Mouse (Mus musculus) lung, embryonic 16.5 days (tissue): ENCODE measurements at regions not wholly inside any gene's neighbourhood (a gene's known extent, or its start where the extent isn't known, plus 50 kb on each side); places are given as distances from the start of the nearest gene placed in this dataset.
A peak's percentile ranks its signal among the peaks of the same experiment; 100 is the strongest.

Source experiments
- ATAC-seq: fragments of 200-750 bp; cut with Nextera tagmentation; 2 replicates; pipeline ENCODE4 v1.8.0; 2017; ENCODE audit warnings: low read depth, mild to moderate bottlenecking, moderate library complexity
- H3K27ac ChIP-seq: fragments of 300-500 bp; sonication (generic); 2 replicates; pipeline ENCODE4 v1.5.1; 2014; ENCODE audit warnings: mild to moderate bottlenecking, control low read depth, low read length
- H3K27me3 ChIP-seq: fragments of 300-500 bp; sonication (generic); 2 replicates; pipeline ENCODE4 v1.6.1; 2014; ENCODE audit warnings: low read depth, low read length, mixed read lengths; ENCODE audit not compliant: control insufficient read depth, insufficient read depth
- H3K36me3 ChIP-seq: fragments of 300-500 bp; sonication (generic); 2 replicates; pipeline ENCODE4 v1.6.1; 2014; ENCODE audit warnings: low read length; ENCODE audit not compliant: control insufficient read depth, insufficient read depth
- H3K4me1 ChIP-seq: fragments of 300-500 bp; sonication (generic); replicated peaks from 2 replicates; pipeline ENCODE4 v1.6.1; 2014; ENCODE audit warnings: low read length, mixed read lengths; ENCODE audit not compliant: control insufficient read depth, insufficient read depth
- H3K4me2 ChIP-seq: fragments of 300-500 bp; sonication (generic); 2 replicates; pipeline ENCODE4 v1.6.1; 2014; ENCODE audit warnings: low read depth, low read length, control low read depth
- H3K4me3 ChIP-seq: fragments of 300-500 bp; sonication (generic); 2 replicates; pipeline ENCODE4 v1.5.1; 2014; ENCODE audit warnings: mild to moderate bottlenecking, low read length, control low read depth
- H3K9ac ChIP-seq: fragments of 300-500 bp; sonication (generic); 2 replicates; pipeline ENCODE4 v1.6.1; 2014; ENCODE audit warnings: low read length, control low read depth
- H3K9me3 ChIP-seq: fragments of 300-500 bp; sonication (generic); 2 replicates; pipeline ENCODE4 v1.6.1; 2016; ENCODE audit warnings: low read length; ENCODE audit not compliant: control insufficient read depth
- WGBS: fragments of 180-500 bp; shearing (Covaris S2); extraction: QIAGEN DNeasy Blood & Tissue Kit; methylation state at CpG from one replicate; pipeline ENCODE4 v1.1.7; 2014; 5-methylcytosine and 5-hydroxymethylcytosine counted together

GRCm38 (mm10) chr13:113508124-113508728 is 110.1 kb downstream of the Snx18 start:
- Histone ChIP-seq H3K9ac (no peak overlapping the region), H3K27ac (no peak overlapping the region), H3K27me3 (no peaks in the 10 kb centered on the region), H3K4me2 (no peak overlapping the region), H3K36me3 (no peaks in the 10 kb centered on the region), H3K9me3 (no peaks in the 10 kb centered on the region), H3K4me3 (no peak overlapping the region), H3K4me1 (peaks cover 7% of the 10 kb centered on the region)
- WGBS, result 78% methylated on average over 11 of the region's 11 CpGs
- no peak for ATAC-seq

DNA sequence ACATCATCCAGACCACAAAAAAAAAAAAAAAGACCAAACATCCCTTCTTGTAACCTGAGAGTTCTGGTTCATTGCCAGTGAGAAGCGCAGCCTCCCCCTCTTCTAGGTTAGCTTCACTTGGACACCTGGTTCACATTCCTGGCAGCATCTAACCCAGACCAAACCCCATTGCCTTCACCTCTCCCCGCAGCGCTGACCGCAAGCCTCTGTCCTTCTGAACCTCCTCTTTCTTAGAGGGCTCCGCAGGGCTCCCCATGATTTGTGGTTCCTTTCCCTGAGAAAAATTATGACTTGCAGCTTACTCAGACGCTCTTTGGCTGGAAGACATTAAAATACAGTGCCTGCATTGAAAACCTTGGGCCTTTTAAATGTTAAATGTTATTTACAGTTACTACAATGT is 115.8 kb downstream of the Snx18 start:
- Histone ChIP-seq H3K4me1 (peaks cover 5% of the 10 kb centered on the region), H3K27ac (no peak overlapping the region), H3K4me3 (no peak overlapping the region), H3K4me2 (no peak overlapping the region), H3K27me3 (no peaks in the 10 kb centered on the region), H3K9me3 (no peaks in the 10 kb centered on the region), H3K36me3 (no peaks in the 10 kb centered on the region), H3K9ac (no peak overlapping the region)
- no peak for ATAC-seq
- WGBS, result 78% methylated on average over 6 of the region's 6 CpGs

DNA sequence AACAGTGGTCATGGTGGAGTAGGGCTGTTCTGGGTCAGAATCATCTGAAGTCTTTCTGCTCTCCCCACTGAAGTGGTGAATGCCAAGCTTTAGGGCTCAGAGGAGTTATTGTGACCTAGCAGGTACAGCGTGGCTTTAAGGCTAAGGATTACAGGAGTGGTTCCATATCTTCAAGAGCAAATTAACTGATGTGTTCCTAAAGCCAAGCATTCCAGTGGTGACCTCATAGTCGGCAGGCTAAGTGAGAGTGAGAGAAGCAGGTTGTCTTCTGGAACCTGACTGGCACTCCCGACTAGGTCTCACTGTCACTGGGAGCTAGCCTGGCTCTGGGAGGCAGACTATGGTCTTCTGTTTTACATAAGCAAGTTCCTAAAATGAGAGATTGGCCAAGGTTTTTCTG is 116.3 kb downstream of the Snx18 start:
- H3K4me2 ChIP-seq, result no peak overlapping the region
- H3K9ac ChIP-seq, result no peak overlapping the region
- H3K27me3 ChIP-seq, result no peaks in the 10 kb centered on the region
- H3K9me3 ChIP-seq, result no peaks in the 10 kb centered on the region
- 0 out of 2 replicates have a peak overlapping the region, but pooled peaks have one; percentile 12 for H3K27ac ChIP-seq
- 44% methylated on average over 3 of the region's 3 CpGs for WGBS
- no peaks in the 10 kb centered on the region for H3K36me3 ChIP-seq
- ATAC-seq, result peak; percentile 37; the same call in 1 of the 2 replicates
- H3K4me1 ChIP-seq, result peaks cover 5% of the 10 kb centered on the region
- no peak overlapping the region for H3K4me3 ChIP-seq

GRCm38 (mm10) chr13:113500373-113500990 is 117.9 kb downstream of the Snx18 start:
- H3K9me3 ChIP-seq, result no peaks in the 10 kb centered on the region
- H3K4me1 ChIP-seq, result peaks cover 12% of the 10 kb centered on the region
- H3K27me3 ChIP-seq, result no peaks in the 10 kb centered on the region
- H3K4me3 ChIP-seq, result no peak overlapping the region
- H3K36me3 ChIP-seq, result no peaks in the 10 kb centered on the region
- 57% methylated on average over 3 of the region's 3 CpGs for WGBS
- peak overlapping the region; percentile 12; the same call in 1 of the 2 replicates for H3K27ac ChIP-seq
- H3K9ac ChIP-seq, result no peak overlapping the region
- H3K4me2 ChIP-seq, result no peak overlapping the region
- ATAC-seq, result peak; percentile 15; the same call in 1 of the 2 replicates

DNA sequence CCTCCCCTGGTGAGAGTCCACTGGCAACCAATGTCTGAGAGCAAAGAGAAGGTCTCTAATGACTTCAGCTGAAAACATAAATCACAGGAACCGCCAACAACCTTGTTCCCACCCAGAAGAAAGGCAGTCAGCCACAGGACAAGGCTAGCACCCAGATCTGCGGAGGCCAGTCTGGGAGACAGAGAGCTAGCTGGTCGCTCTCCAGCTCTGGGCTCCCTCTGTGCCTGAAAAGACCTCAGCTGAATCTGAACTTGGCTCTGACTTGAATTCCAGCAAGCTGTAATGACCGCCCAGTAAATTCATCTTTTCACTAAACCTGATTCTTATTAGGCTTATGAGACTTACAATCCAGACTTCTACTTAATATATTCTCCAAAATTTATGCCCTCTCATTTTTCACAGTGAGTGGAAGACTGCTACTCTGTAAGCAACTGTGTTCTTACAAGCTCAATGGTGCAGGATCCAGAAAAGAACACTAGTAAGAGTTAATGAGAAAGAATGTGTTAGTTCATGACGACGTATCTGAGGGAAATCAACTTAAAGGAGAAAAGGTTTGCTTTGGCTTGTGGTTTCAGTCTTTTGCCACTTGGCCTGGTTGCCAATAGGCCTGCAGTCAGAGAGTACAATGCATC is 119.2 kb downstream of the Snx18 start:
- H3K9me3 ChIP-seq, result no peaks in the 10 kb centered on the region
- H3K36me3 ChIP-seq, result no peaks in the 10 kb centered on the region
- H3K4me1 ChIP-seq, result peaks cover 18% of the 10 kb centered on the region
- no peak for ATAC-seq
- peak overlapping the region; percentile 25 for H3K27ac ChIP-seq
- no peaks in the 10 kb centered on the region for H3K27me3 ChIP-seq
- no peak overlapping the region for H3K9ac ChIP-seq
- H3K4me3 ChIP-seq, result no peak overlapping the region
- no peak overlapping the region for H3K4me2 ChIP-seq
- 73% methylated on average over 6 of the region's 6 CpGs for WGBS

- H3K4me1 ChIP-seq, result peaks cover 19% of the 10 kb centered on the region
- H3K27ac ChIP-seq, result peak overlapping the region; percentile 80
- peak; percentile 79 for ATAC-seq
- no peaks in the 10 kb centered on the region for H3K27me3 ChIP-seq
- no peaks in the 10 kb centered on the region for H3K36me3 ChIP-seq
- H3K9me3 ChIP-seq, result no peaks in the 10 kb centered on the region
- H3K9ac ChIP-seq, result no peak overlapping the region; the same call in 1 of the 2 replicates
- H3K4me3 ChIP-seq, result no peak overlapping the region
- 31% methylated on average over 5 of the region's 5 CpGs for WGBS
- H3K4me2 ChIP-seq, result no peak overlapping the region
Observed at GRCm38 (mm10) chr13:113495595-113496285, 122.6 kb downstream of the Snx18 start.

GRCm38 (mm10) chr13:113495136-113495535 is 123.2 kb downstream of the Snx18 start:
- Histone ChIP-seq H3K27ac (peak overlapping the region; percentile 17; the same call in 1 of the 2 replicates), H3K9me3 (no peaks in the 10 kb centered on the region), H3K27me3 (no peaks in the 10 kb centered on the region), H3K4me2 (no peak overlapping the region), H3K4me3 (no peak overlapping the region), H3K4me1 (peaks cover 25% of the 10 kb centered on the region), H3K9ac (no peak overlapping the region), H3K36me3 (no peaks in the 10 kb centered on the region)
- 63% methylated on average over 3 of the region's 3 CpGs for WGBS
- peak; percentile 47; the same call in 1 of the 2 replicates for ATAC-seq

DNA sequence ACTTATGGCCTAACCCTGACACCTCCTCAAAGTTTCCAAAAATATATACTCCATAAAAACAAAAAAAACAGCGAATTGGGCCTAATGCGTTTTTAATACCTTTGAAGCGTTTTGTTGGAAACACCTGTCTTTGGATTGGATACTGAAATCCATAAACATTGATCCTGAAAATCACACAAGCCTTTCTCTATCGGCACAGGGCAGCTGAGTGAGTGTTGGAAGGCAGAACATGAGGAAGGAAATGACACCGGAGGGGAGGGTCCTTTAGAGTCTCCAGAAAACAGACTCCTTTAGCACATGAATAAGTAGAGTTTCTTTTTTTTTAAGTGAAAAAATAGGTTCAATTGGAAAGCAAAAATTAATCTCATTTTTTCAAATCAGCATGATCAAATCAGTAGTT is 123.7 kb downstream of the Snx18 start:
- Histone ChIP-seq H3K4me1 (peaks cover 26% of the 10 kb centered on the region), H3K4me3 (no peak overlapping the region), H3K27ac (no peak overlapping the region), H3K4me2 (no peak overlapping the region), H3K9ac (no peak overlapping the region), H3K36me3 (no peaks in the 10 kb centered on the region), H3K9me3 (no peaks in the 10 kb centered on the region), H3K27me3 (no peaks in the 10 kb centered on the region)
- ATAC-seq, result no peak
- WGBS, result 75% methylated on average over 5 of the region's 5 CpGs
